Mouse (Mus musculus) heart, postnatal 4 days (tissue): ENCODE measurements around the gene Pam16. TPM values are rescaled to one million over a fixed set of nuclear protein-coding genes. Genes with fewer than 3 reads are reported as not detected.
A peak's percentile ranks its signal among the peaks of the same experiment; 100 is the strongest.
"Not testable (repeated sequence)": the region's sequence is repeated elsewhere in the genome, so short reads cannot be mapped to it uniquely, and the experiment has no call there.

Experiments
- DNase-seq: peaks from one replicate; pipeline ENCODE4 v3.0.0; 2021
- total RNA-seq, 2 experiments: library from RNA; stranded (reverse); gene quantifications; 2 replicates each; pipeline ENCODE4 v1.2.3; 2021

The Pam16 gene
- total RNA-seq, 2 experiments from 2014 or later: 89.5 to 92.6 TPM

DNA sequence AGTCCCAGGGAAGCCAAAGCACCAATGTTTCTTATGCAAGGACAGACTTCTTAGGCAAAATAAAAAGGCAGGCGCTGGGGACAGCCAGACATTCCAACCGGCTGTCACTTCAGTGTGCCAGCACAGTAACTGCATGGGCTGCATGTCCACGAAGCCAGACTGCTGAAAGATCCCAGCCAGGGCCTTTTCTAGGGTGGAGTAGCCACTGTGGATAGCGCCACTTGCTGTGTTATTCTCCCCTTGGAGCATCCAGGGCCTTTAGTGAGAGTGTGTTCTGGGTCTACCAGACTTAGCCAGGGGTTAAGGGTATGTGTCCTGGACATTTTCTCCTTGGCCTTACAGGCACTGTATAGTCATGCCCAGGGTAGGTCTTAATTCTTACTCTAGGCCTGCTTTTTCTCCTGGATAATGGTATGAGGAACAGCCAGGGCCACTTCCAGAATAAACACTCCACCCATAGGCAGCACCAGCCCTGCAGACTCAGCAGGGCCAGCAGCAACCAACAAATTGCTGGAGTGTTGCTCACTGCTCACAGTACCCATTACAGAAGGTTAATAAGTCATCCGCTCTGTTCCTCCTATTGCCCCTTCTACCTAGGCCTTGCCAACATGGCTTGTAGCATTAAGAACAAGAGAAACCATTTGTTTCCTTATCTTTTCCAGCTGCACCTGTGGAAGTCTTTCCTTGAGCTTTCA is 37.1 kb downstream of the Pam16 start:
- no peak for DNase-seq

DNA sequence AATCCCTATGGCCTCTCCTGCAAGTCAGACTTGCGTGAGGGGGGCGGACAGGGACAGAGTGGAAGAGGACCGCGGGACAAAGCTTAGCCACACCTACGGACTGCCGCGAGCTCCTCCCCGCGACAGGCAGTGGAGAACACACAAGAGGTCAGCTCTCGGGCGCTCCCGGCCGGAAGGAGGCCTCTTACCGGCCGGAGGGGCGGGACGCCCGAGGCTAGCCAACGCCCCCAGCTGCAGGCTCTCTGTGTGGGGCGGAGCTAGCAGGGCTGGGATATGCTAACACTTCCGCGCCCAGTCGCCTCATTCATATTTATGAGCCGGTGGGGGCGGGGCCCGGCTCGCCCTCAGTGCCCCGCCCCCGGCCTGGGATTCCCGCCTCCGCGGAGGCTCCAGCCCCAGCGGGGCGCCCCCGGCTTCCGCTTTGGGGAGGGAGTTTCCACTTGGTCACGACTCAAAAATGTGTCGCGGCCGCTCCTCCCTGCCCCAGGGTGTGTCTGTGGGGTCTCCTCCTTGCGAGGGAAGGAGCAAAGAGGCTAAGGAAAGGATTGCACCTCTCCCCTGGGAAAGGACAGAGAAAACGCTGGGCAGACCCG is 38.2 kb downstream of the Pam16 start:
- DNase-seq: peak; percentile 98

DNA sequence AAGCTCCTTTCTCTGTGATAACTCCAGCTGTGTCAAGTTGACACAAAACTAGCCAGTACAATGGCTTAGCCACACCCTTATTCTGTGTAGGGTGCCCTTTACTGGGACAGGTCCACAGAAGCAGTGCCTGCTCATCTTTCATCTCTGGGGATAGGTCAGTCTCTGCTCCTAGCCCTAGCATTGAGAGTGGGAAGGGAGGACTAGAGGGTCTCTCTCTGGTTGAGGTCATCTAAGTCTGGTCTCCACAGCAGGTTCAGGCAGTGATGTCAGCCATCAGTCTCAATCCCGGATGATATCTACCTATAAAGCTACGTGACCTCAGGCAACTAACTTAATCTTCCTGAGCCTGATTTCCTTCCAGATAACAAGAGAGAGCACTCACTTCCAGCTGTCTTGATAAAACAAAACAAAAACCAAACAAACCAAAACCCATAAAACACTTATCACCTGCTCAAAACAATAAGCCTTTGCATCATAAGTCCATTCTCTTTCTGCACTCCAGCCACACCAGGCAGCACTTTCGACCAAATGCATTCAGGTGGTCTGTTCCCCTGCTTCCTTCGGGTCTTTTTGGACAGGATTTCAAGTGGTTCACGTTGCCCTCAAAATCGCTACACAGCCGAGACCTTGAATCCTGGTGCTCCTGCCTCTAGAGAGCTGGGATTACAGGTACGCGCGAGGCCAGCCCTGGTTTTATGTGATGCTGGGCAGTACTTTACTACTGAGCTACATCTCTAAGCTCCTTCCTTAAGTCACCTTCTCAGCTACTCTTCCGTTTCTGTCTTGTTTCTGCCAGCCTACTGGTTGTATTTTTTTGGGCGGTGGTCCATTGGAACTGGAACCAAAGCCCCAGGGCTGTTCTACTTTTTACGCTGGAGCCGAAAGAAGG is 38.9 kb downstream of the Pam16 start:
- DNase-seq: no peak

DNA sequence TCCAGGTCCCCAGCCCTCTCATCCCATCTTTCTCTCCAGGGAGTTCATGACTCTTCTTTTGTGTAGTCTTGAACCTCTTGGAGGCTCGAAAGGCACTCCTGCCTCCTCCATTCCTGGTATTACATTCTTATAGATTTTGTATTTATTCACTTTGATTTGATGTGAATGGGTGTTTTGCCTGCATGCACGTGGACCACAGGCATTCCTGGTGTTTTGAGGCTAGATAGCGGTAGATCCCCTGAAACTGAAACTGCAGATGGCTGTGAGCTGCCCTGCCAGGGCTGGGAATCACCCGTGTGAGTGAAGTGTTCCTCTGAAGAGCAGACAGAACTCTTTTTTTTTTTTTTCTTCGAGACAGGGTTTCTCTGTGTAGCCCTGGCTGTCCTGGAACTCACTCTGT is 40.4 kb downstream of the Pam16 start:
- no peak for DNase-seq

DNA sequence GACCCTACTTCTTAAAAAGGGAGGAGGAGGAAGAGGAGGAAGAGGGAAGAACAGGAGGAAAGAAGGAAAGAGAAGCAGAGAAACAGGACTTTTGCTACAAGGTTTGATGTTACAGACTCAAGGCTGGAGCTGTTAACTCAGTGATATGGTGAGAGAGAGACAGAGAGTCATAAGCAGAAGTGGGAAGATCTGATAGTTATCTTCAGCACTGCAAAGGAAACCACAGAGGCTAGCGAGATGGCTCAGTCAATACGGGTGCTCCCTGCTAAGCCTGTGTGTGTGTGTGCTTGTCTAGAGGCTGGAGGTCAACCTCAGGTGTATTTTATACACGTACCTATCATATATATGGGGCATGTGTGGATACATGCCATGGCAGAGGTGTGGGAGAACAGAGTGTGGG is 41.0 kb downstream of the Pam16 start:
- no peak for DNase-seq

DNA sequence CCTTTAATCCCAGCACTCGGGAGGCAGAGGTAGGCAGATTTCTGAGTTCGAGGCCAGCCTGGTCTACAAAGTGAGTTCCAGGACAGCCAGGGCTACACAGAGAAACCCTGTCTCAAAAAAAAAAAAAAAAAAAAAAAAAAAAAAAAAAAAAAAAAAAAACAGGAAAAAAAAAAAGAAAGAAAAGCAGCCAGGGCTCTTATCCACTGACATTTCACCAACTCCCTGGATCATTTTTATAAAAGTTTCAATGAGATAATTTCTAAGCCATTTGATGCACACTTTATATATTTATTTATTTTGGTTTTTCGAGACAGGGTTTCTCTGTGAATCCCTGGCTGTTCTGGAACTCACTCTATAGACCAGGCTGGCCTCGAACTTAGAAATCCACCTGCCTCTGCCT is 43.6 kb downstream of the Pam16 start:
- DNase-seq: not testable (repeated sequence)

DNA sequence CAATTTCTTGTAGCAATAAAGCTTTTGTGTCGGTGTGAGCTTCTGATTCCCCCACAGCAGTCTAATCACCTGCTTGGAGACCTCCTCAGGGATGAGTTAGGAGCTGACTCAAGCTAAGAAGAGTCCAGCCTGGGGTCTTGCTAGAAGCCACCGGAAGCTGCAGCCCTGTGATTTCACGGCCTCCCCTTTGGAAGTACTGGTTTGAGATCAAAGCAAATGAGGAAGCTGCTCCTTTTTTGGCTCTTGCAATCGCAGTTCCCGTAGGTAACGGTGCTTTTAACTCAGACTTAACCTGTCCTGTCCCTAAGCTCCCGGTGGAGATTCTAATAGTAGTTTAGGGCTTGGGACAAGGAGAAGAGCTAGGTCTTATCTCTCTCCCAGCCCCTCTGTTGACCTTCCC is 46.2 kb downstream of the Pam16 start:
- no peak for DNase-seq

DNA sequence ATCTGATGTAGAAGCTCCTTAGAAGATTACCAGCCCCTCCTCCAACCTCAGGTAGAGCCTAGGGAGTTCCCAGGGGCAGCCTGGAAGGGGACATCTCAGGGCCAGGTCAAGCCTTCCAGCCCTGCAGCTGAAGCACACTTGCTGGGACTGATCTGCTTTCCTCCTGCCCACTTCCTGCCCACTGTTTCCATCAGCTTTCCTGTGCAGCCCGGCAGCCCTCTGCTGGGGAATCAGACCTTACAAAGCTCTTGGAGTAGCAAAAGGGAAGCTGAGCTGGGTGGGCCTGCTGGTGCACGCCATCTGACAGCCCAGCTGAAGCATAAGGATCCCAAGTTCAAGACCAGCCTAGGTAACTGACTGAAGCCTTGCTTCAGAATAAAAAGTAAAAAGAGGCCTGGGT is 47.9 kb downstream of the Pam16 start:
- DNase-seq: no peak

DNA sequence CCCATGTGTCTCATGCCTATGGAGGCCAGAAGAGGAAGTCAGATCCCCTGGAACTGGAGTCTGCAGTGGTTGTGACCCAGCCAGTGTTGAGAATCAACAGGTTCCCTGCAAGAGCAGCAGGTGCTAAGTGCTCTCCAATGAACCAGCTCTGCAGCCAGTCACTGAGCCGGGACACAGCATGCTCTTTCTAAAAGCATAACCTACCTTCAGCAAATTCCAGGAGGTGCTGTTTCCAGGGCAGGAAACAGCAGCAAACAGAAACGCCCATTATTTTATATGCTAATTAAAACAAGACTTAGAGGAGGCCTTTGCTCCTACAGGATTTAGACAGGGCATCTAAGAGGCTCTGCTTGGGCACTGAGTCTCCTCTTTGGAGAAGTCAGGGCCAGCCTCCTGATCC is 48.8 kb downstream of the Pam16 start:
- DNase-seq: no peak

DNA sequence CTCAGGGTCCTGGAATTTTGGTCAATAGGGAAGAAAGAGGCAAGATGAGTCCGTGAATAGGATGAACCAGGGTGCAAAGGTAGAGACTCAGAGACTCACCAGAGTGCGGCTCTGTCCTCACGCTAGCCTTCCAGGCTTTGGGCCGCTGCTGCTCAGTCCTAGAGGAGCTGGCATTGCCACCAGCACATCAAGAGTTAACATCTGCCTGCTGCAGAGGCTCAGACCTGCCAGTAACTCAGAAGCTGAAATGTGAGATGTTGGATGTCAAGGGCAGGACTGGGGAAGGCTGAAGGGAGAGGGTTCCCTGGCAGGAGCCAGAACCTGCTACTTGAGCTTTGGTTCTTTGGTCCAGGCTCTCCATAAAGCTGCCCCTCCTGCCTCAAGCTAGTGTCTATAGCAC is 54.1 kb downstream of the Pam16 start:
- peak; percentile 17 for DNase-seq

DNA sequence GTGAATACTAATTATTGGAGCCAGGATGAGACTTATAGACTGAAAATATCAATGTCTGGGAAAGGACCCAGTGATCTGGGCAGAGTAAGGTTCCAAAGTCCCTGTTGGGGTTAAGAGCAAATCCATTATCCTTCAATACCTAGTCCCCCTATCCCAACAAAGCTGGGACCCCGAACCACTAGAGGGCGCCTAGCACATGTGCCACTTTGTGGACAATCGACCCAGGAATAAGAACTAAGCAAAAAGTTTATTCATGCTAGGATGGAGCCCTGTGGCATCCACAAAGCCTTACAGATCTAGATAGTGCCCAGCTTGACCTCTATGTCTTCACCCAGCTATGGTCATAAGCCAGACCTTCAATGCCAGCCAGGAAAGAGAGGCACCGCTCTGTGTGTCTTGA is 56.9 kb downstream of the Pam16 start:
- DNase-seq: peak; percentile 93

Other genes starting within 250 kb of the Pam16 start
- 10 to 100 TPM; 15.2 to 18.0 TPM for gene Adcy9, start 204.5 kb downstream of the Pam16 start, total RNA-seq
- 1,000 to 10,000 TPM; 1,069 to 1,171 TPM for gene Srl, start 83.2 kb downstream of the Pam16 start, total RNA-seq
- 1 to 10 TPM; 3.5 to 4.7 TPM for gene Tfap4, start 65.1 kb downstream of the Pam16 start, total RNA-seq
- 10 to 100 TPM; 35.3 to 43.8 TPM for gene Glis2, start 30.3 kb downstream of the Pam16 start, total RNA-seq
- 10 to 100 TPM; 17.7 to 18.2 TPM for gene Vasn, start 15.0 kb upstream of the Pam16 start, total RNA-seq
- gene Dnaja3, start 15.0 kb upstream of the Pam16 start, total RNA-seq: 10 to 100 TPM; 82.7 to 84.7 TPM
- 10 to 100 TPM; 24.1 to 26.5 TPM for gene Coro7, start 54.8 kb upstream of the Pam16 start, total RNA-seq
- 10 to 100 TPM; 15.2 to 15.5 TPM for gene Nmral1, start 94.4 kb upstream of the Pam16 start, total RNA-seq
- 10 to 100 TPM; 67.4 to 75.9 TPM for gene Hmox2, start 101.4 kb upstream of the Pam16 start, total RNA-seq
- gene Cdip1, start 165.3 kb upstream of the Pam16 start, total RNA-seq: 100 to 1,000 TPM in 1 of 2 experiments, 10 to 100 TPM in 1; 96.3 to 105 TPM
- not detected for gene 4930562C15Rik, start 210.4 kb upstream of the Pam16 start, total RNA-seq